Mouse (Mus musculus) midbrain, embryonic 13.5 days (tissue): ENCODE measurements around the gene Tapbp. TPM values are rescaled to one million over a fixed set of nuclear protein-coding genes. Genes with fewer than 3 reads are reported as not detected.
A peak's percentile ranks its signal among the peaks of the same experiment; 100 is the strongest.

Experiments
- ATAC-seq: fragments of 200-750 bp; cut with Nextera tagmentation; 2 replicates; pipeline ENCODE4 v1.8.0; 2017; ENCODE audit warnings: mild to moderate bottlenecking, moderate TSS enrichment, moderate library complexity
- H3K27ac ChIP-seq: fragments of 300-500 bp; sonication (generic); 2 replicates; pipeline ENCODE4 v1.5.1; 2015; ENCODE audit warnings: inconsistent platforms, mild to moderate bottlenecking, moderate library complexity
- H3K27me3 ChIP-seq: fragments of 300-500 bp; sonication (generic); 2 replicates; pipeline ENCODE4 v1.6.1; 2015; ENCODE audit warnings: mild to moderate bottlenecking, inconsistent platforms
- H3K36me3 ChIP-seq: fragments of 300-500 bp; sonication (generic); 2 replicates; pipeline ENCODE4 v1.6.1; 2015; ENCODE audit warnings: mild to moderate bottlenecking, inconsistent platforms
- H3K4me1 ChIP-seq: fragments of 300-500 bp; sonication (generic); replicated peaks from 2 replicates; pipeline ENCODE4 v1.6.1; 2015; ENCODE audit warnings: inconsistent platforms
- H3K4me2 ChIP-seq: fragments of 300-500 bp; sonication (generic); replicated peaks from 2 replicates; pipeline ENCODE4 v1.6.1; 2015; ENCODE audit warnings: moderate library complexity, mild to moderate bottlenecking, inconsistent platforms
- H3K4me3 ChIP-seq: fragments of 300-500 bp; sonication (generic); replicated peaks from 2 replicates; pipeline ENCODE4 v1.5.1; 2015; ENCODE audit warnings: mild to moderate bottlenecking, inconsistent platforms
- H3K9ac ChIP-seq: fragments of 300-500 bp; sonication (generic); replicated peaks from 2 replicates; pipeline ENCODE4 v1.6.1; 2015; ENCODE audit warnings: mild to moderate bottlenecking, inconsistent platforms
- H3K9me3 ChIP-seq: fragments of 300-500 bp; sonication (generic); 2 replicates; pipeline ENCODE4 v1.6.1; 2016; ENCODE audit warnings: mild to moderate bottlenecking, inconsistent platforms
- WGBS: fragments of 180-500 bp; shearing (Covaris S2); methylation state at CpG from one replicate; pipeline ENCODE4 v1.1.7; 2015; 5-methylcytosine and 5-hydroxymethylcytosine counted together
- microRNA-seq: library from miRNA; unstranded; fragments of <30 nt; microRNA quantifications from one replicate; pipeline ENCODE4, GENCODE M21; 2016
- polyA plus RNA-seq: library from polyadenylated mRNA; unstranded; fragments of >200 nt; fragmentation: Nextera tagmentation; extraction: Ambion mirVana; gene quantifications from 2 replicates; pipeline ENCODE4 v1.2.1, GENCODE M21; 2015

Gene Tapbp
- polyA plus RNA-seq, 1 experiment from 2014 or later: 19.6 TPM

DNA sequence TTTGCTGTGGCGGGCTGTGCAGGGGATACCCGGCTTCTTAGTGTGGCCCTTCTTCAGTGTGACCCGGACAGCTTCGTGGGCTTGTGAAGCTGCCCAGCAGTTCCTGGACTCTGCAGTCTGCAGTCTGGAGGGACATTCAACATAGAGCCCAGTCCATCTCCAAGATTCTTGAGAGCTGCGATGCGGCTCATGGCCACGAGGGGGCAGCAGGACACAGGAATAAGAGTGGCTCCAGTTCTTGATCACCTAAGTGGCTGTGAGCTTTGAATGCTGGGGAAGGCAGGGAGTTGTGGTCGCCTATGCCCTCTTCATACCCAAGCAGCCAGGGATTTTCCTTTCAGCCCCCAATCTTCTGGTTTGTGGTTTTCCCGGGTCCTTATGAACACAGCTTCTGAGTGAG, 52.8 kb downstream of the Tapbp start:
- Histone ChIP-seq H3K4me2 (no peak overlapping the region), H3K4me1 (no peaks in the 10 kb centered on the region), H3K9me3 (no peaks in the 10 kb centered on the region), H3K27me3 (0 out of 2 replicates have a peak, but pooled peaks cover 5% of the 10 kb centered on the region), H3K36me3 (peaks cover 28% of the 10 kb centered on the region), H3K9ac (no peak overlapping the region), H3K27ac (peak overlapping the region; percentile 14; the same call in 1 of the 2 replicates), H3K4me3 (no peak overlapping the region)
- ATAC-seq: peak; percentile 76
- 5% methylated on average over 9 of the region's 9 CpGs for WGBS

DNA sequence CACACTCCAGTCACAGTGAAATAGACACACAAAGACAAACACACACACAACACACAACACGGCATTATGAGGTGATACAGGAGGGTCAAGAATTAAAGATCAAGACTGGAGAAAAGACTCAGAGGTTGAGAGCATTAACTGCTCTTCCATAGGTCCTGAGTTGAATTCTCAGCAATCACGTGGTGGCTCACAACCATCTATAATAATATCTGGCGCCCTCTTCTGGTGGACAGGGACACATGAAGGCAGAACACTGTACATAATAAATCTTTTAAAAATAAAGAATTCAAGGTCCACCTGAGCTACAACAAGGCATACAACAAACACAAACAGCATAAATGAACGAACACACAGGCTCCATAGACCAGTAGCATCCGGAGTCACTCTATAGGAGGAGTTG, 53.2 kb downstream of the Tapbp start:
- Histone ChIP-seq H3K9me3 (no peaks in the 10 kb centered on the region), H3K4me3 (no peak overlapping the region), H3K27me3 (0 out of 2 replicates have a peak, but pooled peaks cover 5% of the 10 kb centered on the region), H3K4me1 (no peaks in the 10 kb centered on the region), H3K36me3 (peaks cover 24% of the 10 kb centered on the region), H3K9ac (no peak overlapping the region), H3K4me2 (no peak overlapping the region), H3K27ac (peak overlapping the region; percentile 14; the same call in 1 of the 2 replicates)
- ATAC-seq: peak; percentile 78
- 24% methylated on average over 5 of the region's 5 CpGs for WGBS

DNA sequence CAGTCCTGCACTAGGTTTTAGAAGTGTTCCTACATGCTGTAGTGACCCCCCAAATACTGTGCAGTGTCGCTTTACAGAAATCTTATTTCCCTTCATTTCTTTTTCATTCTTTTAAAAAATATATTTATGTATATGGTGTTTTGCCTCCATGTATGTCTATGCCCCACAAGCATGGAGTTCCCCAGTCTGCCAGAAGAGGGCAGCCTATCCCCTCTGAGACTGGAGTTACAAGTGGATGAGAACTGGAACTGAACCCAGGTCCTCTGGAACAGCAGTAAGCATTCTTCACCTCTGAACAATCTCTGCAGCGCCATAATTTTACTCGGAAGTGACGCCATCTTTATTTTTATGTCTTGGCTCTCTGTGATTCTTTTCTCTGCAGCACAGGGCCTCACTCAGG, 53.7 kb downstream of the Tapbp start:
- no peak overlapping the region for H3K27ac ChIP-seq
- 77% methylated on average over 4 of the region's 4 CpGs for WGBS
- H3K4me3 ChIP-seq: no peak overlapping the region
- peaks cover 9% of the 10 kb centered on the region; the same call in 1 of the 2 replicates for H3K27me3 ChIP-seq
- no peaks in the 10 kb centered on the region for H3K4me1 ChIP-seq
- no peak for ATAC-seq
- no peak overlapping the region for H3K4me2 ChIP-seq
- H3K9me3 ChIP-seq: no peaks in the 10 kb centered on the region
- no peak overlapping the region for H3K9ac ChIP-seq
- H3K36me3 ChIP-seq: peaks cover 21% of the 10 kb centered on the region

DNA sequence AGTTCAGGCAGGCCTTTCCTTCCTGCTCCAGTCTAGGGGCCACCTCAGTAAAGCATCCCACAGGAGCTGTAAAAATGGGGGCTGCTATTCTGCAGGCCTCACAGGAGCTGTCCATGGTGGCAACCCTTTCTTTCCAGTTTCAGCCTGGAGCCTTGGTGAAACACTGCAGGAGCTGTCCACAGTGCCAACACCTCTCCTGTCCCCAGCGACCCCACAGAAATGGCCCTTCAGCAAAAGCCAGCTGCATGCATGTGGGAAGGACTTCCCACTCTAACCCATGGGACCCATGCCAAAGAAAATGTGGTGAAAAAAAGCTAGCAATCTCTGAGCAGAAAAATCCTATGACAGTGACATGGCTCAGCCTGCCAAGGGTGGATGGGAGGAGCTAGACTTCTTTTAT, 57.0 kb downstream of the Tapbp start:
- H3K36me3 ChIP-seq: no peaks in the 10 kb centered on the region
- 0 out of 2 replicates have a peak, but pooled peaks cover under 1% of the 10 kb centered on the region for H3K4me1 ChIP-seq
- H3K27ac ChIP-seq: no peak overlapping the region
- WGBS: 4% methylated on average over 1 of the region's 1 CpGs
- H3K27me3 ChIP-seq: peaks cover 32% of the 10 kb centered on the region
- H3K9ac ChIP-seq: no peak overlapping the region
- ATAC-seq: no peak
- H3K4me3 ChIP-seq: no peak overlapping the region
- no peak overlapping the region for H3K4me2 ChIP-seq
- no peaks in the 10 kb centered on the region for H3K9me3 ChIP-seq

DNA sequence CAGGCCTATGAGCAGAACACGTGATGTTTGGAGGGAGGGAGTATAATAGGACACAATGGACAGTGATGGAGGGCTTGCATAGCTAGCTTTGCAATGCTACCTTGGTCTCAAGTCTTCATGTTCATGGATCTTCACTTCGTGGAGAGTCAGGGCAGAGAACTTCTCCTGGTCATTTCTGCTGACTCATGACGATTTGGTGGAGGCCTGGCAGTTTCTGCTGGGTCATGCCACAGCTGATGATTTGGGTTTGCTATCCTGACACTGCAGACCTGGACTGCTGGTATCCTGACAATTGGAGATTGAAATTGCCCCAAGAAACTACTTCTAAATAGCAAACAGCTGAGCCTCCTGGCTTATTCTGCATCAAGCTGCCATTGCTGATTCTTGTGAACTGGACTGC, 57.9 kb downstream of the Tapbp start:
- H3K9ac ChIP-seq: no peak overlapping the region
- no peak overlapping the region for H3K27ac ChIP-seq
- H3K27me3 ChIP-seq: peaks cover 41% of the 10 kb centered on the region
- H3K4me2 ChIP-seq: no peak overlapping the region
- H3K4me3 ChIP-seq: no peak overlapping the region
- no peak for ATAC-seq
- no peaks in the 10 kb centered on the region for H3K9me3 ChIP-seq
- H3K36me3 ChIP-seq: no peaks in the 10 kb centered on the region
- 55% methylated on average over 3 of the region's 3 CpGs for WGBS
- H3K4me1 ChIP-seq: peaks cover 8% of the 10 kb centered on the region

DNA sequence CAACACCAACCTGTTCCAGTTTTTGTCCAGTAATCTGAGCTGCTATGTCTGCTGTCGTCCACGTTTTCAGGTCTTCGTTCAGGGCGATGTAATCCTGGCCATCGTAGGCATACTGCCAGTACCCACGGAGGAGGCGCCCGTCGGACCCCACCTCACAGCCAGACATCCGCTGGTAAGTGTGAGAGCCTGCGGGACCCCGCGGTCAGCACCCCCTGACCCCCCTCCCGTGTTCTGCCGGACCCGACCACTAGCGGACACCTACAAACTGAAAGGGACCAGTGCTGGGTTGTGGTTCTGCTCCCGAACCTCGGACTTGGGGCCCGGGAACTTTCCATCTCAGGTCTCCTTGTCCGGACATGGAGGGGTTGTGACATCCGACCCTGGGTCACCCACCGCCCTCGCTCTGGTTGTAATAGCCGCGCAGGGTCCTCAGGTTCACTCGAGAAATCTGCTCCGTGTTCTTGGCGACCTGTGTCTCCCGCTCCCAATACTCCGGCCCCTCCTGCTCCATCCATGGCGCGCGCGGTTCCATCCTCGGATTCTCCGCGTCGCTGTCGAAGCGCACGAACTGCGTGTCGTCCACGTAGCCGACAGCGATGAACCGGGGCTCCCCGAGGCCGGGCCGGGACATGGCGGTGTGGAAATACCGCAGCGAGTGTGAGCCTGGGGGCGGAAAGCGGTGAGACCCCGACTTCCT, 62.3 kb downstream of the Tapbp start:
- Histone ChIP-seq H3K27me3 (peaks cover 55% of the 10 kb centered on the region), H3K4me2 (peak overlapping the region; percentile 51), H3K9ac (peak overlapping the region; percentile 7; the same call in 1 of the 2 replicates), H3K4me1 (peaks cover 24% of the 10 kb centered on the region), H3K36me3 (no peaks in the 10 kb centered on the region), H3K9me3 (no peaks in the 10 kb centered on the region), H3K27ac (no peak overlapping the region), H3K4me3 (peak overlapping the region; percentile 34)
- ATAC-seq: no peak
- 2% methylated on average over 54 of the region's 57 CpGs for WGBS

DNA sequence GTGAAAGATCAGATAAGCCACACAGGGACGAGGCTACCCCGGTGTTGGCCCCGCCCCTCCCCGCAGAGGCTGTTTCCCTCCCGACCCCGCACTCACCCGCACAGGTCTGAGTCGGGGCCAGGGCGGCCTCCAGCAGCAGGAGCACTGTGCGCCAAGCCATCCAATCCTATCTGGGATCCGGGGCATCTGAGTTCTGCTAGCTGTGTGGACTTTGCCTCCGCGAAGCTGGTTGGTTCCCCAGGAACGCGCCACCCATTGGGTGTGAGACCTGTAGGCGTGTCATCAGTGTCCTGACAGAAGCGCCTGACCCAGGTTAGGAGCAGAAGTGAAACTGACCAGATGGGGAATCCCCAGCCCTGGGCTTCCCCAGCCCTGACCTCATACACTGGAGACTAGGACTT, 62.9 kb downstream of the Tapbp start:
- H3K4me3 ChIP-seq: peak overlapping the region; percentile 34
- peak overlapping the region; percentile 7; the same call in 1 of the 2 replicates for H3K9ac ChIP-seq
- H3K9me3 ChIP-seq: no peaks in the 10 kb centered on the region
- under 1% methylated on average over 17 of the region's 17 CpGs for WGBS
- H3K36me3 ChIP-seq: no peaks in the 10 kb centered on the region
- peaks cover 24% of the 10 kb centered on the region for H3K4me1 ChIP-seq
- peak overlapping the region; percentile 51 for H3K4me2 ChIP-seq
- H3K27me3 ChIP-seq: peaks cover 55% of the 10 kb centered on the region
- H3K27ac ChIP-seq: no peak overlapping the region
- no peak for ATAC-seq

Small RNAs within 50 kb of the gene (microRNA-seq; reads per million reads assigned to microRNA genes)
- not detected for gene Gm27740

Other genes starting within 250 kb of the Tapbp start
- gene Hnrnpm, start 229.0 kb upstream of the Tapbp start, polyA plus RNA-seq: 283 and 294 TPM in 2 replicates
- 54.4 and 55.8 TPM in 2 replicates for gene March2, start 197.2 kb upstream of the Tapbp start, polyA plus RNA-seq
- gene Rab11b, start 155.4 kb upstream of the Tapbp start, polyA plus RNA-seq: 534 and 547 TPM in 2 replicates
- 14.3 and 17.1 TPM in 2 replicates for gene Angptl4, start 134.1 kb upstream of the Tapbp start, polyA plus RNA-seq
- 28.6 and 36.2 TPM in 2 replicates for gene Kank3, start 105.4 kb upstream of the Tapbp start, polyA plus RNA-seq
- gene Rps28, start 91.3 kb upstream of the Tapbp start, polyA plus RNA-seq: 704 and 707 TPM in 2 replicates
- gene Ndufa7, start 91.3 kb upstream of the Tapbp start, polyA plus RNA-seq: 482 and 516 TPM in 2 replicates
- gene Cd320, start 72.8 kb upstream of the Tapbp start, polyA plus RNA-seq: 64.0 and 66.9 TPM in 2 replicates
- gene Gm7029, start 42.1 kb upstream of the Tapbp start, polyA plus RNA-seq: not detected in 2 replicates
- 2.9 and 3.0 TPM in 2 replicates for gene Kifc1, start 25.2 kb upstream of the Tapbp start, polyA plus RNA-seq
- 0.40 and 0.52 TPM in 2 replicates for gene Platr17, start 10.8 kb upstream of the Tapbp start, polyA plus RNA-seq
- gene Daxx, start 6.5 kb upstream of the Tapbp start, polyA plus RNA-seq: 56.5 and 57.2 TPM in 2 replicates
- gene Zbtb22, start within 50 bp of the Tapbp start, polyA plus RNA-seq: 20.3 TPM in 2 replicates
- 49.8 and 56.9 TPM in 2 replicates for gene Rgl2, start 13.6 kb downstream of the Tapbp start, polyA plus RNA-seq
- gene Pfdn6, start 24.4 kb downstream of the Tapbp start, polyA plus RNA-seq: 193 and 195 TPM in 2 replicates
- 24.4 and 25.7 TPM in 2 replicates for gene Wdr46, start 24.8 kb downstream of the Tapbp start, polyA plus RNA-seq
- gene B3galt4, start 35.6 kb downstream of the Tapbp start, polyA plus RNA-seq: 12.4 and 13.6 TPM in 2 replicates
- 66.4 and 69.8 TPM in 2 replicates for gene Vps52, start 39.9 kb downstream of the Tapbp start, polyA plus RNA-seq
- 918 and 949 TPM in 2 replicates for gene Rps18, start 40.1 kb downstream of the Tapbp start, polyA plus RNA-seq
- gene H2-K1, start 84.4 kb downstream of the Tapbp start, polyA plus RNA-seq: 13.5 and 16.0 TPM in 2 replicates
- 20.1 and 24.3 TPM in 2 replicates for gene Ring1, start 108.8 kb downstream of the Tapbp start, polyA plus RNA-seq
- gene H2-Ke6, start 112.2 kb downstream of the Tapbp start, polyA plus RNA-seq: 80.5 and 91.7 TPM in 2 replicates
- 176 and 180 TPM in 2 replicates for gene Slc39a7, start 115.8 kb downstream of the Tapbp start, polyA plus RNA-seq
- gene Rxrb, start 115.9 kb downstream of the Tapbp start, polyA plus RNA-seq: 57.9 and 62.7 TPM in 2 replicates
- 2.1 and 2.5 TPM in 2 replicates for gene Col11a2, start 123.5 kb downstream of the Tapbp start, polyA plus RNA-seq
- gene H2-Oa, start 176.4 kb downstream of the Tapbp start, polyA plus RNA-seq: not detected in 2 replicates
- 13.1 and 15.3 TPM in 2 replicates for gene H2-DMa, start 203.6 kb downstream of the Tapbp start, polyA plus RNA-seq
- 128 and 147 TPM in 2 replicates for gene Brd2, start 206.7 kb downstream of the Tapbp start, polyA plus RNA-seq
- 0.14 and 0.32 TPM in 2 replicates for gene H2-DMb2, start 227.4 kb downstream of the Tapbp start, polyA plus RNA-seq
- 0.43 TPM in 1 of 2 replicates, not detected in the other for gene H2-DMb1, start 237.2 kb downstream of the Tapbp start, polyA plus RNA-seq